Mouse (Mus musculus): Measurements from ENCODE around the gene Pick1. TPM values are rescaled to one million over a fixed set of nuclear protein-coding genes. Genes with fewer than 3 reads are reported as not detected.
A peak's percentile ranks its signal among the peaks of the same experiment; 100 is the strongest.

Pick1 gene
- total and polyA plus RNA-seq, 2 experiments from 2014 or later: 26.9 to 27.2 TPM

GRCm38 (mm10) chr15:79192885-79193845 lies 35.8 kb upstream of the Pick1 start:
- H3K27me3 ChIP-seq (ENCODE audit: control insufficient read depth, insufficient read depth, low read length): no peaks in the 10 kb centered on the region
- 33% methylated on average over 26 of the region's 27 CpGs for WGBS
- no peaks in the 10 kb centered on the region for H3K36me3 ChIP-seq (replicated peaks; ENCODE audit: control insufficient read depth, insufficient read depth, low read length)
- peaks cover 10% of the 10 kb centered on the region; the same call in 1 of the 2 replicates for H3K4me1 ChIP-seq (ENCODE audit: control insufficient read depth, insufficient read depth)
- no peak for TF ChIP-seq CTCF (IDR thresholded peaks at IDR 0.05; ENCODE audit: low read depth)
- no peak for TF ChIP-seq EP300 (IDR thresholded peaks at IDR 0.05; ENCODE audit: low read depth)
- ATAC-seq (ENCODE audit: insufficient read depth, low read depth) (peak; percentile 59), DNase-seq (ENCODE audit: low spot score) (peak; percentile 61)
- no peaks in the 10 kb centered on the region for H3K9me3 ChIP-seq (replicated peaks; ENCODE audit: control insufficient read depth, low read length)
- peak overlapping the region; percentile 30 for H3K4me2 ChIP-seq (ENCODE audit: low read depth, low read length)
- peak overlapping the region; percentile 7; the same call in 1 of the 2 replicates for H3K9ac ChIP-seq (replicated peaks; ENCODE audit: low read depth, low read length)
- H3K4me3 ChIP-seq (ENCODE audit: low read depth, low read length): no peak overlapping the region
- H3K27ac ChIP-seq (ENCODE audit: low read depth): peak overlapping the region; percentile 69

GRCm38 (mm10) chr15:79194048-79194447 lies 34.9 kb upstream of the Pick1 start:
- H3K27me3 ChIP-seq (ENCODE audit: control insufficient read depth, insufficient read depth, low read length): no peaks in the 10 kb centered on the region
- H3K36me3 ChIP-seq (replicated peaks; ENCODE audit: control insufficient read depth, insufficient read depth, low read length): no peaks in the 10 kb centered on the region
- H3K27ac ChIP-seq (ENCODE audit: low read depth): no peak overlapping the region
- DNase-seq (ENCODE audit: low spot score): no peak
- H3K4me1 ChIP-seq (ENCODE audit: control insufficient read depth, insufficient read depth): peaks cover 10% of the 10 kb centered on the region; the same call in 1 of the 2 replicates
- TF ChIP-seq CTCF (IDR thresholded peaks at IDR 0.05; ENCODE audit: low read depth): no peak
- TF ChIP-seq EP300 (IDR thresholded peaks at IDR 0.05; ENCODE audit: low read depth): no peak
- 45% methylated on average over 9 of the region's 9 CpGs for WGBS
- H3K4me3 ChIP-seq (ENCODE audit: low read depth, low read length): no peak overlapping the region
- H3K9ac ChIP-seq (replicated peaks; ENCODE audit: low read depth, low read length): no peak overlapping the region
- no peak for ATAC-seq (ENCODE audit: insufficient read depth, low read depth)
- no peaks in the 10 kb centered on the region for H3K9me3 ChIP-seq (replicated peaks; ENCODE audit: control insufficient read depth, low read length)
- H3K4me2 ChIP-seq (ENCODE audit: low read depth, low read length): no peak overlapping the region

- Histone ChIP-seq H3K4me2 (ENCODE audit: low read depth, low read length) (no peak overlapping the region), H3K9me3 (replicated peaks; ENCODE audit: control insufficient read depth, low read length) (no peaks in the 10 kb centered on the region), H3K4me3 (ENCODE audit: low read depth, low read length) (no peak overlapping the region), H3K9ac (replicated peaks; ENCODE audit: low read depth, low read length) (no peak overlapping the region), H3K36me3 (replicated peaks; ENCODE audit: control insufficient read depth, insufficient read depth, low read length) (no peaks in the 10 kb centered on the region), H3K27me3 (ENCODE audit: control insufficient read depth, insufficient read depth, low read length) (no peaks in the 10 kb centered on the region), H3K4me1 (ENCODE audit: control insufficient read depth, insufficient read depth) (peaks cover 10% of the 10 kb centered on the region; the same call in 1 of the 2 replicates), H3K27ac (ENCODE audit: low read depth) (no peak overlapping the region; the same call in 1 of the 2 replicates)
- DNase-seq (ENCODE audit: low spot score): no peak
- TF ChIP-seq EP300 (IDR thresholded peaks at IDR 0.05; ENCODE audit: low read depth) (no peak), CTCF (IDR thresholded peaks at IDR 0.05; ENCODE audit: low read depth) (no peak)
- 87% methylated on average over 2 of the region's 2 CpGs for WGBS
- no peak for ATAC-seq (ENCODE audit: insufficient read depth, low read depth)
Measured at GRCm38 (mm10) chr15:79194946-79195345, 34.0 kb upstream of the Pick1 start.

GRCm38 (mm10) chr15:79195492-79195891 lies 33.5 kb upstream of the Pick1 start:
- Histone ChIP-seq H3K4me3 (ENCODE audit: low read depth, low read length) (no peak overlapping the region), H3K9me3 (replicated peaks; ENCODE audit: control insufficient read depth, low read length) (no peaks in the 10 kb centered on the region), H3K4me2 (ENCODE audit: low read depth, low read length) (no peak overlapping the region), H3K27ac (ENCODE audit: low read depth) (peak overlapping the region; percentile 62), H3K27me3 (ENCODE audit: control insufficient read depth, insufficient read depth, low read length) (no peaks in the 10 kb centered on the region), H3K9ac (replicated peaks; ENCODE audit: low read depth, low read length) (no peak overlapping the region), H3K4me1 (ENCODE audit: control insufficient read depth, insufficient read depth) (peaks cover 10% of the 10 kb centered on the region; the same call in 1 of the 2 replicates), H3K36me3 (replicated peaks; ENCODE audit: control insufficient read depth, insufficient read depth, low read length) (no peaks in the 10 kb centered on the region)
- ATAC-seq (ENCODE audit: insufficient read depth, low read depth): peak; percentile 83
- TF ChIP-seq CTCF (IDR thresholded peaks at IDR 0.05; ENCODE audit: low read depth) (no peak), EP300 (IDR thresholded peaks at IDR 0.05; ENCODE audit: low read depth) (peak; percentile 96)
- peak; percentile 69 for DNase-seq (ENCODE audit: low spot score)
- WGBS: 38% methylated on average over 8 of the region's 8 CpGs

DNA sequence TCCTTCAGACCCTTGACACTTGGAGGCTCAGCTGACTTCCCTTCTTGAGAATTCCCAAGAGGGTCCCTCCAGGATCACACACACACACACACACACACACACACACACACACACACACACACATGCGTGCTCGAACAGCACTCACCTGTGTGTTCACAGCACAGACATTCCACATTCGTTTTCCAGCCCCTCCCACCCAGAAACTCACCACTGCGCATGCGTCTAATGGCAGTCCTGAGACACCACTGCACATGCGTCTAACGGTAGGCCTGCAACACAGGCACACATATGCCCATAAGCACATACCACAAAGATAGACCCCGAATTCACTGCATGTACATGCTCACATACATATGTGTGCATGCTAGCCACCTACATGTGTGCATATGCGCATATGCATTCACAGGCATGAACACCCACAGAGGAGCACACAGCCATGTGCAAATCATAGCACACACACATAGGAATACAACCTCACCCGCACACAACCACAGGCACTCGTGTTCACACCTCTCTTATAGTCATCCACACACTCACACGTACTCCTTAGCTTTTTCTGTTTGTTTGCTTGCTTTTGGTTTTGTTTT lies 29.5 kb upstream of the Pick1 start:
- Histone ChIP-seq H3K27ac (ENCODE audit: low read depth) (no peak overlapping the region), H3K27me3 (ENCODE audit: control insufficient read depth, insufficient read depth, low read length) (no peaks in the 10 kb centered on the region), H3K36me3 (replicated peaks; ENCODE audit: control insufficient read depth, insufficient read depth, low read length) (no peaks in the 10 kb centered on the region), H3K4me3 (ENCODE audit: low read depth, low read length) (no peak overlapping the region), H3K4me1 (ENCODE audit: control insufficient read depth, insufficient read depth) (peaks cover 3% of the 10 kb centered on the region; the same call in 1 of the 2 replicates), H3K4me2 (ENCODE audit: low read depth, low read length) (no peak overlapping the region), H3K9ac (replicated peaks; ENCODE audit: low read depth, low read length) (no peak overlapping the region), H3K9me3 (replicated peaks; ENCODE audit: control insufficient read depth, low read length) (no peaks in the 10 kb centered on the region)
- DNase-seq (ENCODE audit: low spot score) (no peak), ATAC-seq (ENCODE audit: insufficient read depth, low read depth) (no peak)
- TF ChIP-seq CTCF (IDR thresholded peaks at IDR 0.05; ENCODE audit: low read depth): no peak
- no peak for TF ChIP-seq EP300 (IDR thresholded peaks at IDR 0.05; ENCODE audit: low read depth)
- 90% methylated on average over 12 of the region's 12 CpGs for WGBS

Measured in heart, postnatal 0 days (tissue).